Mouse (Mus musculus): Measurements from ENCODE around the gene Mylk. TPM values are rescaled to one million over a fixed set of nuclear protein-coding genes. Genes with fewer than 3 reads are reported as not detected.

Mylk gene
- polyA plus RNA-seq, 1 experiment from 2014 or later, result 3.9 TPM

- Histone ChIP-seq H3K27ac (ENCODE audit: low read depth, low read length) (no peak overlapping the region), H3K27me3 (ENCODE audit: control insufficient read depth, insufficient read depth, low read length) (no peaks in the 10 kb centered on the region), H3K4me2 (ENCODE audit: low read depth, low read length, severe bottlenecking) (no peak overlapping the region), H3K4me1 (replicated peaks; ENCODE audit: control insufficient read depth, insufficient read depth, low read length) (no peaks in the 10 kb centered on the region), H3K36me3 (ENCODE audit: control insufficient read depth, insufficient read depth, low read length) (no peaks in the 10 kb centered on the region), H3K4me3 (ENCODE audit: low read depth, low read length) (no peak overlapping the region), H3K9me3 (ENCODE audit: control insufficient read depth, low read length) (no peaks in the 10 kb centered on the region; the same call in 1 of the 2 replicates), H3K9ac (ENCODE audit: low read length) (no peak overlapping the region)
- ATAC-seq (replicated peaks; ENCODE audit: low FRiP score) (no peak), DNase-seq (ENCODE audit: low spot score) (no peak)
- 96% methylated on average over 4 of the region's 4 CpGs for WGBS
Observed at GRCm38 (mm10) chr16:35025347-35025746, 280.3 kb downstream of the Mylk start.

GRCm38 (mm10) chr16:35033241-35033640 is 288.2 kb downstream of the Mylk start:
- DNase-seq (ENCODE audit: low spot score) (no peak), ATAC-seq (replicated peaks; ENCODE audit: low FRiP score) (no peak)
- H3K4me3 ChIP-seq (ENCODE audit: low read depth, low read length), result no peak overlapping the region
- H3K9me3 ChIP-seq (ENCODE audit: control insufficient read depth, low read length), result no peaks in the 10 kb centered on the region
- no peak overlapping the region for H3K27ac ChIP-seq (ENCODE audit: low read depth, low read length)
- H3K9ac ChIP-seq (ENCODE audit: low read length), result no peak overlapping the region
- H3K4me2 ChIP-seq (ENCODE audit: low read depth, low read length, severe bottlenecking), result no peak overlapping the region
- peaks cover under 1% of the 10 kb centered on the region; the same call in 1 of the 2 replicates for H3K4me1 ChIP-seq (replicated peaks; ENCODE audit: control insufficient read depth, insufficient read depth, low read length)
- H3K27me3 ChIP-seq (ENCODE audit: control insufficient read depth, insufficient read depth, low read length), result no peaks in the 10 kb centered on the region
- H3K36me3 ChIP-seq (ENCODE audit: control insufficient read depth, insufficient read depth, low read length), result no peaks in the 10 kb centered on the region; the same call in 1 of the 2 replicates
- WGBS, result 89% methylated on average over 3 of the region's 3 CpGs

- ATAC-seq (replicated peaks; ENCODE audit: low FRiP score) (no peak), DNase-seq (ENCODE audit: low spot score) (no peak)
- H3K27ac ChIP-seq (ENCODE audit: low read depth, low read length), result no peak overlapping the region
- WGBS, result 82% methylated on average over 8 of the region's 8 CpGs
- no peaks in the 10 kb centered on the region for H3K27me3 ChIP-seq (ENCODE audit: control insufficient read depth, insufficient read depth, low read length)
- H3K9me3 ChIP-seq (ENCODE audit: control insufficient read depth, low read length), result no peaks in the 10 kb centered on the region
- H3K4me2 ChIP-seq (ENCODE audit: low read depth, low read length, severe bottlenecking), result no peak overlapping the region
- no peaks in the 10 kb centered on the region; the same call in 1 of the 2 replicates for H3K36me3 ChIP-seq (ENCODE audit: control insufficient read depth, insufficient read depth, low read length)
- H3K4me3 ChIP-seq (ENCODE audit: low read depth, low read length), result no peak overlapping the region
- no peak overlapping the region for H3K9ac ChIP-seq (ENCODE audit: low read length)
- H3K4me1 ChIP-seq (replicated peaks; ENCODE audit: control insufficient read depth, insufficient read depth, low read length), result peaks cover 2% of the 10 kb centered on the region; the same call in 1 of the 2 replicates
Observed at GRCm38 (mm10) chr16:35033809-35034577, 289.0 kb downstream of the Mylk start.

- Histone ChIP-seq H3K36me3 (ENCODE audit: control insufficient read depth, insufficient read depth, low read length) (no peaks in the 10 kb centered on the region; the same call in 1 of the 2 replicates), H3K9ac (ENCODE audit: low read length) (no peak overlapping the region), H3K27ac (ENCODE audit: low read depth, low read length) (no peak overlapping the region), H3K4me3 (ENCODE audit: low read depth, low read length) (no peak overlapping the region), H3K27me3 (ENCODE audit: control insufficient read depth, insufficient read depth, low read length) (no peaks in the 10 kb centered on the region), H3K9me3 (ENCODE audit: control insufficient read depth, low read length) (no peaks in the 10 kb centered on the region), H3K4me1 (replicated peaks; ENCODE audit: control insufficient read depth, insufficient read depth, low read length) (peaks cover 2% of the 10 kb centered on the region; the same call in 1 of the 2 replicates), H3K4me2 (ENCODE audit: low read depth, low read length, severe bottlenecking) (no peak overlapping the region)
- no peak for DNase-seq (ENCODE audit: low spot score)
- WGBS, result 89% methylated on average over 5 of the region's 5 CpGs
- no peak for ATAC-seq (replicated peaks; ENCODE audit: low FRiP score)
Observed at GRCm38 (mm10) chr16:35034971-35035370, 290.0 kb downstream of the Mylk start.

GRCm38 (mm10) chr16:35036754-35037153 is 291.7 kb downstream of the Mylk start:
- WGBS, result 88% methylated on average over 5 of the region's 5 CpGs
- Histone ChIP-seq H3K27me3 (ENCODE audit: control insufficient read depth, insufficient read depth, low read length) (no peaks in the 10 kb centered on the region), H3K4me1 (replicated peaks; ENCODE audit: control insufficient read depth, insufficient read depth, low read length) (peaks cover 2% of the 10 kb centered on the region; the same call in 1 of the 2 replicates), H3K4me2 (ENCODE audit: low read depth, low read length, severe bottlenecking) (no peak overlapping the region), H3K9ac (ENCODE audit: low read length) (no peak overlapping the region), H3K36me3 (ENCODE audit: control insufficient read depth, insufficient read depth, low read length) (no peaks in the 10 kb centered on the region; the same call in 1 of the 2 replicates), H3K4me3 (ENCODE audit: low read depth, low read length) (no peak overlapping the region), H3K27ac (ENCODE audit: low read depth, low read length) (no peak overlapping the region), H3K9me3 (ENCODE audit: control insufficient read depth, low read length) (no peaks in the 10 kb centered on the region)
- ATAC-seq (replicated peaks; ENCODE audit: low FRiP score) (no peak), DNase-seq (ENCODE audit: low spot score) (no peak)

- no peak overlapping the region for H3K4me2 ChIP-seq (ENCODE audit: low read depth, low read length, severe bottlenecking)
- H3K27ac ChIP-seq (ENCODE audit: low read depth, low read length), result peak overlapping the region; percentile 53; the same call in 1 of the 2 replicates
- H3K27me3 ChIP-seq (ENCODE audit: control insufficient read depth, insufficient read depth, low read length), result no peaks in the 10 kb centered on the region
- no peaks in the 10 kb centered on the region for H3K36me3 ChIP-seq (ENCODE audit: control insufficient read depth, insufficient read depth, low read length)
- H3K9ac ChIP-seq (ENCODE audit: low read length), result no peak overlapping the region
- 15% methylated on average over 4 of the region's 4 CpGs for WGBS
- H3K4me3 ChIP-seq (ENCODE audit: low read depth, low read length), result no peak overlapping the region
- H3K4me1 ChIP-seq (replicated peaks; ENCODE audit: control insufficient read depth, insufficient read depth, low read length), result peaks cover 2% of the 10 kb centered on the region; the same call in 1 of the 2 replicates
- peak; percentile 39; the same call in 1 of the 2 replicates for ATAC-seq (replicated peaks; ENCODE audit: low FRiP score)
- no peak for DNase-seq (ENCODE audit: low spot score)
- H3K9me3 ChIP-seq (ENCODE audit: control insufficient read depth, low read length), result no peaks in the 10 kb centered on the region
Observed at GRCm38 (mm10) chr16:35038343-35039057, 293.5 kb downstream of the Mylk start.

GRCm38 (mm10) chr16:35040154-35040553 is 295.1 kb downstream of the Mylk start:
- H3K27ac ChIP-seq (ENCODE audit: low read depth, low read length), result no peak overlapping the region

GRCm38 (mm10) chr16:35041001-35041400 is 296.0 kb downstream of the Mylk start:
- no peak overlapping the region for H3K4me2 ChIP-seq (ENCODE audit: low read depth, low read length, severe bottlenecking)

More at GRCm38 (mm10) chr16:35040154-35040553, 295.1 kb downstream of the Mylk start:
- no peak overlapping the region for H3K4me3 ChIP-seq (ENCODE audit: low read depth, low read length)
- DNase-seq (ENCODE audit: low spot score) (no peak), ATAC-seq (replicated peaks; ENCODE audit: low FRiP score) (no peak)
- H3K4me2 ChIP-seq (ENCODE audit: low read depth, low read length, severe bottlenecking), result no peak overlapping the region
- no peaks in the 10 kb centered on the region for H3K36me3 ChIP-seq (ENCODE audit: control insufficient read depth, insufficient read depth, low read length)
- 68% methylated on average over 1 of the region's 1 CpGs for WGBS
- H3K9ac ChIP-seq (ENCODE audit: low read length), result no peak overlapping the region
- H3K4me1 ChIP-seq (replicated peaks; ENCODE audit: control insufficient read depth, insufficient read depth, low read length), result peaks cover 2% of the 10 kb centered on the region; the same call in 1 of the 2 replicates
- no peaks in the 10 kb centered on the region for H3K9me3 ChIP-seq (ENCODE audit: control insufficient read depth, low read length)
- H3K27me3 ChIP-seq (ENCODE audit: control insufficient read depth, insufficient read depth, low read length), result no peaks in the 10 kb centered on the region

More at GRCm38 (mm10) chr16:35041001-35041400, 296.0 kb downstream of the Mylk start:
- H3K4me3 ChIP-seq (ENCODE audit: low read depth, low read length), result no peak overlapping the region
- no peaks in the 10 kb centered on the region for H3K9me3 ChIP-seq (ENCODE audit: control insufficient read depth, low read length)
- DNase-seq (ENCODE audit: low spot score) (no peak), ATAC-seq (replicated peaks; ENCODE audit: low FRiP score) (no peak)
- H3K27me3 ChIP-seq (ENCODE audit: control insufficient read depth, insufficient read depth, low read length), result no peaks in the 10 kb centered on the region
- H3K27ac ChIP-seq (ENCODE audit: low read depth, low read length), result no peak overlapping the region
- H3K4me1 ChIP-seq (replicated peaks; ENCODE audit: control insufficient read depth, insufficient read depth, low read length), result peaks cover 2% of the 10 kb centered on the region; the same call in 1 of the 2 replicates
- no peaks in the 10 kb centered on the region for H3K36me3 ChIP-seq (ENCODE audit: control insufficient read depth, insufficient read depth, low read length)
- 87% methylated on average over 7 of the region's 7 CpGs for WGBS
- no peak overlapping the region for H3K9ac ChIP-seq (ENCODE audit: low read length)
